Mouse (Mus musculus) mature B cell (primary cell): Measurements from ENCODE around the gene Nxnl1.

Experiments used
- in situ Hi-C: fragments of 300-500 bp; cut with MboI; formaldehyde crosslinking; loops from 2 replicates; pipeline ENCODE4 v1.14.3; 2019

The Nxnl1 gene

DNA sequence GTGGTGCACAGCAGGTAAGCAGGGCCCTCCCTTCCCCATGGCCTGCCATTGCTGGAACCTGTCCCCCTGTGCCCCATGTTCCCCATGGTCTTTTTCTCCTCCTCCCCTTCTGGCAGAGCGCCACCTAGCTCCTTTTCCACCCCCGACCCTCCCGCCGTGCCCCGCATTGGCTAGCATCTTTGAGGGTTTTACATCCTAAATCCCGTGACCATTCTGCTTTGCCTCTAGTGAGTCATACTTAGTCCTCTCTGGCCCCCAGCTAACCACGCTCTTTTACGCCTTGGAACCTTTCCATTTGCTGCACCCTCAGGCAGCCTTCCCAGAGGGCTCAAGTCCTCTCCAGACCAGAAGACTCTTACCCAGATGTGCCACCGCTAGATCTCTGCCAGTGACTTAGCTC, 13.8 kb upstream of the Nxnl1 start:
- in situ Hi-C loops, result no loop called here

DNA sequence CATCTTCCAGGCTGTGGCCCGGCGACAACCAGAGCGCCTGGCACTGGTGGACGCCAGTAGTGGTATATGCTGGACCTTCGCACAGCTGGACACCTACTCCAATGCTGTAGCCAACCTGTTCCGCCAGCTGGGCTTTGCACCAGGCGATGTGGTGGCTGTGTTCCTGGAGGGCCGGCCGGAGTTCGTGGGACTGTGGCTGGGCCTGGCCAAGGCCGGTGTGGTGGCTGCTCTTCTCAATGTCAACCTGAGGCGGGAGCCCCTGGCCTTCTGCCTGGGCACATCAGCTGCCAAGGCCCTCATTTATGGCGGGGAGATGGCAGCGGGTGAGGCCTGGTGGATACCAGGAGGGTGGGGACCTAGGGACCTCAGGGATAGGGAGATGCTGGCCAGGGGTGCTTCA, 13.1 kb upstream of the Nxnl1 start:
- in situ Hi-C loops, result no loop called here

DNA sequence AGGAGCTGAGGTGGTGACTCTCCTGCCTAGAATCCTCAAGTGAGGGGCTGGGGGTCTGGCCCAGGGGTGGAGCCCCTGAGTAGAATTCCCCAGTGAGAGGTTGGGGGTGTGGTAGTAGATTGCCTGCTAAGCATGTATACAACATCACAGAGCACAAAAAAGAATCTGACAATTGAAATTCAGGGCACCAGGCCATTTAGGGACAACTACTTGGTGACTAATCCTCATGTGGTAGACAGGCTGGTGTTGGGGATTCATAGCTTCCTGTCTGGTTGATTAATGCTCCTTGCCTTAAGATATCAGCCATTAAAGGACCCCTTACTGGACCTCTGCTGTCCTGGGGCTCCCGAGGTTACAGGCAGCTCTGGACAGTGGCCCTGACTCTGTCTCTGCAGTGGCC, 12.6 kb upstream of the Nxnl1 start:
- in situ Hi-C loops, result no loop called here

DNA sequence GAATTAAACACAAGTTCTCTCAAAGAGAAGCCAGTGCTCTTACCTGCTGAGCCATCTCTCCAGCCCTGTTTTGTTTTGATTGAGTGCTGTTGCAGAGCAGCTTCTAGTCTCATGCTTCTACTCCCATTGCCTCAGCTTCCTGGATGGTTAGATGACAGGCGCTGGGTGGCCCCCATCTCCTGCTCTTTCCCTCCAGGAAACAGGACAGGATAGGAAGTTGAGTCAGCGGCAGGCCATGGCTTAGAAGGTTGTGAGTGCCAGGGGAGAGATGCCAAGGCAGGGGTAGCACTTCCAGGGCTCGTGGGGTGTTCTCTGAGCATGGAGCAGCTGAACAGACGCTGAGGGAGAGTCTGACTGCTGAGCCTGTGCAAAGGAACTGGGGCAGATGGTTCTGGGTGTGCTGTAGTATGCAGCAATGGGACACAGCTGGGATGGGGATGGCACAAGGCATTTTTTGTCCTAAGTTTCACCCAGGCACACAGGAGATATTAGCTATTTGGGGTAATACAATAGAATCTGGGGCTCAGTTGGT, 11.5 kb upstream of the Nxnl1 start:
- in situ Hi-C loops, result no loop called here

DNA sequence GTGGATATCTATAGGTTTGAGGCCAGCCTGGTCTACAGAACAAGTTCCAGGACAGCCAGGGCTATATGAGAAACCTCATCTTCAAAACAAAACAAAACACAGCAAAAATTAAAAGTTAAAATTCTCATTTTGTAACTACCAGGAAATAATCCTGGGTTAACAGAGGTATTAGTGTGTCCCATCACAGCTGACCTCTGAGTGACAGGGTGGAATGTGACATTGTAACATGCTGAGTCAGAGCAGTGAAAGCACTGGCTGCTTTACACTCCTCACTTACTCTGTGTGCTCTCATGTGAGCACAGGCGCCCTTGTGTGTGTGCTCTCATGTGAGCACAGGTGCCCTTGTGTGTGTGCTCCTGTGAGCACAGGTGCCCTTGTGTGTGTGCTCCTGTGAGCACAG, 8.6 kb upstream of the Nxnl1 start:
- in situ Hi-C loops, result no loop called here

DNA sequence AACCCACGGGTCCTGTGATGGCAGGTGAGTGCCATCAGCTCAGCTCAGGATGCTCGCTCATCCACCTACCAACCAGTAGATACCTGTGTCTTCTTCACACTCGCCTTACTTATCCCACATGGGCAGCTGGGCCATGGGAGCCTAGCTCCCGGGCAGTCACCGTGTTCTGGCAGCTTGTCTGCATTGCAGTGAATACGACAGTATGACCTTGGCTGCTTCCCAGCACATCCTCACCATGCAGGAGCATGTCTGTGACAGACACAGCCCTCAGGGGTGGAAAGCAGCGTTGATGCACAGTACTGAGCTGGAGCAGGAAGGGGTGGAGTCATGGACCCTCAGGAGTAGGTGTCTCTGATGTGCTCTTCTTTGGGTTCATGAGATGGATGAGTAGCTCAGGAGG, 8.0 kb upstream of the Nxnl1 start:
- in situ Hi-C loops, result no loop called here

DNA sequence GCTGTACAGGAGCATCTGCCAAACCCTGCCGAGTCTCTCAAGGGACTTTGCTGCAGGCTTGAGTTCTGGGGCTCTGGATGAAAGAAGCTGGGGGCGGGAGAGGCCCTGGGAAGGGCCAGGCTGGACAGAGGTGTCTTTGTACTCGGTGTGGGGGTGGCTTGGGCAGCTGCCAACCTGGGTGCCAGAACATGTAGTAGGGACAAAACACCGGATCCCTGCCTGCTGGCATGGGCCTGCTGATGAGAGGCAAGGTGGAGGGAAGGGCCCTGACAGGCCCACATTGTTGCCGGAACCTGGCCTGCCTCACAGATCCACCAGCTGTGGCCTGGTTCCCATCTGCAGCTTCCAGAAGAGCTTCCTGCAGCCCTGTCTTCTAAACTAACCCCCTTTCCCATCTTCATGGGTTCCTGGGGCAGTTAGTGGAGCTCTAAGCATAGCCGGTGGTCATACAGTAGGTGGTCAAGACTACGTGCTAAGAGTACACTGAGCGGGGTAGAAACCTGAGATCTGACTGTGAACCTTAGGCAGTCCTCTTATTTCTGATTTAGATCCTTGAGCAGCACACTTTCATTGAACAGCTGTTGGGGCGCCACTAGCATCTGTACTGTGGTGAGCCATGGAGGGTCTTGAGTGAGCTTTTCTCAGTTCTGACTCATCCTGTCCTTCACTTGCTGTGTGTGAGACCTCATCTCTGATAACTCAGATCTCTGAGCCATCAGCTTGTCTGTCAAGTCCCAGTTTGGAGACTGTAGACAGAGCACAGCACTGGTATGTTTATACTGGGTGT, 6.6 kb upstream of the Nxnl1 start:
- in situ Hi-C loops, result no loop called here

DNA sequence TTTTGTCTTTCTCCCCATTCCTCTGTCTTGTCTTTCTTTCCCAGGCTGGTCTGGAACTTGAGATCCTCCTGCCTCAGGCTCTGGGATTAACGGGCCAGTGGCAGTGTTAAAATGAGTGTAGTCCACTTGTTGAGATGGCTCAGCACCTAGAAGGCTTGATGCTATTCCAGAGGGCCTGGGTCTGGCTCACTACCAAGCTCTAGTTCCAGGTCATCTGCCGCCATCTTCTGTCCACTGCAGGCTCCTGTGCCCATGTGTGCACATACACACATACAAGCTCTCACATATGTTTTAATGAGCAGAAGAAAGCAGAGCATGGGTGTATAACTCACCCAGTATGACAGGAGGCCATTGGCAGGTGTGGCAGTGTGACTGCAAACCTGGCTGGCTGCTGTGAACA, 5.7 kb upstream of the Nxnl1 start:
- in situ Hi-C loops, result no loop called here

DNA sequence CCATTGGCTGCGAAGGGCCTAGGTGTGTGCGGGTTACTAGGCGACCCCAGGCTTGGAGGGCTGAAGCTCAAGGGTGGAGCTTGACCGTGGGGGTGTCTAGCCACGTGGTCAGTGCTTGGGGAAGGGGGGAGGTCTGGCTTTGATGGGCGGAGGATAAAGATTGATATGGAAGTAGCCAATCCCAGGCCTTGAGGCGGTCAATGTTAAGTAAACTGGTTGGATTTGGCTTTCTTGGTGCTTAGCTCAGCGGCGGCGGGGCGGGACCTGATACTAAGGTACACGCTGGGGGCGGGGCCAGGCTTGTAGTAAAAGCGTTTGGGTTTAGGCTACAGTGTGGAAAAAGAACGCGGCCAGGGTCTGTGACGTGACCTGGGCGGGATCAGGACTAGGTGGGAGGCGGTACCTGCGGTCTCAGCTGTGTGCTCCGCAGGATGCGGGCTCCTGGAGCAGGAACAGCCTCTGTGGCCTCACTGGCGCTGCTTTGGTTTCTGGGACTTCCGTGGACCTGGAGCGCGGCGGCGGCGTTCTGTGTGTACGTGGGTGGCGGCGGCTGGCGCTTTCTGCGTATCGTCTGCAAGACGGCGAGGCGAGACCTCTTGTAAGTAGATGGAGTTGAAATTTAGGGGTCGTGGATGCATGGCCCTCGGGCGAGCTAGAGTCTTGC, 4.0 kb upstream of the Nxnl1 start:
- in situ Hi-C loops, result no loop called here

DNA sequence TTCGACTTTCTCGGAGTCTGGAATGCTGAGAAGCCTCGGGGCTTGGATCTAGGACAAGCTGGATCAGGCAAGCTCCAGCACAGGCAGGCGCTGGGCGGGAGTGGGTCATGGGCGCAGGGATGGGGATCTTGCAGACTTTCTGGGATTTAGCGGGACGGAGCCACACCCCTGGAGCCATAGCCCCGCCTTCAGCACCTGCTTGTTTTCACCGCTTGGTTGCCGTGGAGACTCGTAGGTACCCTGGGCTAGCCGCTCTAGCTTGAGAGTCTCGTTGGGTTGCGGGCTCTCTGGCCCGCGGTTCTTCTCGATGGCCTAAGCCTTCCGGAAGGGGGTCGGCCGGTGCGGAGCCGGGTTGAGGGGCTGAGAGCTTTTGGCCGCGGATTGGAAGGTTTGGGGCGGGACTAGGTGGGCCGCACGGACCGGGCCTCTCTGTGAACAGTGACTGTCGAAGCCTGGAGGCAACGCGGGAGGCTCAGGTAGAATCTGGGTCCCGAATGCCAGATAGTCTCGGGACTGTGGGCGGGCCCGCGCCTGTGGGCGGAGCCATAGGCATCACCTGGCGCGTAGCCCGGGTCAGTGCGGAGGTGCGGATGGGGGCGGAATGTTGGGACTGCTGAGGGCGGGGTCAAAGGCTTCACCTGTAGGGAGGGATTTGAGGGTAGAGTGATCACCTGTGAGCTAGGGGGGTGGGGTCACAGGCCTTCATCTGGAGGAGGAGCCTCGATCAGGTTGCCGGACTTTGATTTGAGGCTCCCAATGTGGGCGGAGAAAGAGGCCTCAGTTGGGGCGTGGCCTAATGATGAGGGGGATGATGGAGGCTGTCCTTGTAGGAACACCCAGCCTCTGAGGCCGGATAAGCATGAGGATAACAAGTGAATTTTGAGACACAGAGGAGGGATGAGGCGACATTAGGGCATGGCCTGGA, 3.2 kb upstream of the Nxnl1 start:
- in situ Hi-C loops, result no loop called here

DNA sequence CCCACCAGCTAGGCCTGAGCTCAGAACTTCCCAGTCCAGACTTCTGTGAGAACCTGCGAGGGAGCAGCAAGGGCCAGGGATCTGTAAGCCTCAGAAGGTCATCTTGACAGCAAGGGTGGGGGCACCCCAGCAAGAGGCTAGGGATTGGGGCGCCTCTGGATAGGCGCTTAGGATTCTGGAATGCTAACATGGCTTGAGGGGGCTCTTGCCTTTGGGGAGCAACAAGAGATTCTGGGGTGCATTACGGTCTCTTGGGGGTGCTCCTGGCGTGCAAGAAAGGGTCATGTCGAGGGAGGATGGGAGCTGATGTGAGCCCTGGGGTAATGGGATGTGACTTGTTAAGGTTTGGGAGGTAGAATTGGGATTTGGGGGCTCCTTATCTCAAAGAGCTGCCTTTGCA, 2.5 kb upstream of the Nxnl1 start:
- in situ Hi-C loops, result no loop called here

DNA sequence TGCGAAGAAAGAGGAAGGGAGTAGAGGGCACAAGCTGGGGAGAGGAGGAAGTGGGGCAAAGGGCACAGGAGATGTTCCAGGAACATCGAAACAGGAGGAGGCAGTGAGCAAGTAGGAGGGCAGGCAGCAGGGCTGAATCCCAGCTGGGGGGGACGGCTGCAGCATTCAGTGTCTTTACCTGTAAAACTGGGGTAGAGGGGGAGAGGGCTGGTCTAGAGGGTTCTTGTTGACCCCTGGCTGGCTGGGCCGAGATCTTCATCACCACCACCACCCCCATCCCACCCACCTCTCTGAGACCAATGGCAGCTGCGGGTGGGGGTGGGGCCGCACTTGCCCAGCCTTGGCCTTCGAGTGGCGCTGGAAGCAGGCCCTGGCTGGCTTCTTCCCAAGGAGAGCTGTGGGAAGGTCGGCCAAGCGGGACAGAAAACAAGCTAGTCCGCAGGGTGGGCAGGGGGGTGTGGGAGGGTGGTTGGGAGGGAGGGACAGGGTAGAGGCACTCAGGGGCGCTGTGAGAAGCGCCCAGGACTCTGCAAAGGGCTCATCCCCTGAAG, 2.1 kb upstream of the Nxnl1 start, which contains the start of gene Slc27a1:
Slc27a1 (plus strand) TSS at position 496 of the 551 bp plus-strand sequence.
- in situ Hi-C loops, result no loop called here

DNA sequence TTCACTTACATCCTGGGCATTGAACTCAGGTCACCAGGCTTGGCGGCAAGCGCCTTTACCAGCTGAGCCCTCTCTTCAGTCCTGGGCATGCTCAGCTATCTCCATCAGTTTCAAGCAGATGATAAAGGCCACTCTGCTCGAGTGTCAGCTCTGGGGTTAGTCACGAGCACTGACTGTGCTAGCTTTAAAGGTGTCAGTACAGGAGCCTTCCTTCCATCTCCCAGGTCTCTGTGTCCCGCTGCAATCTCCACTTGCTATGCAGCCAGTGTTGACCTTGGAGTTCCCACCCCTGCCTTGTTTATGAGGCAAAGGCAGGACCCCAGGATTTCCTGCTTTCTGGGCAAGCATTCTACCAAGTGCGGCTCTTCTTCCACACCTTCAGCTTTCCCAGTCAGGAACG, 1.2 kb upstream of the Nxnl1 start:
- in situ Hi-C loops, result no loop called here

DNA sequence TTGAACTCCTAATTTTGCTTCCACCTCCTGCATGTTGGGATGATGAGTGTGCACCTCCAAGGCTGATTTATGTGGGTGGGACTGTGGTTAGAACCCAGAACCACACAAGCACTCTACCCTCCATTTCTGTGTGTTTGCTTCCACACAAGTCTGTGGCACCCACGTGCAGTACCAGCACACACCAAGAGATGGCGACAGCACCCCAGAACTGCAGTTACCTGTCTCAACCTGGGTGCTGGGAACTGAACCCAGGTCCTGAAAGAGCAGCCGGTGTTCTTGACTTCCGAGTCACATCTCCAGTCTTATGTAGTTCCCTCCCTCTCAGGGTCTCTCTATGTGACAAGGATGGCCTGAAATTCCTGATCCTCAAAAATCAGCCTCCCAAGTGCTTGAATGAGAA, 2.4 kb downstream of the Nxnl1 start:
- in situ Hi-C loops, result loop anchor here (5.0 kb wide), 1 partner anchor 68 kb away; no protein-coding TSS in a partner anchor

DNA sequence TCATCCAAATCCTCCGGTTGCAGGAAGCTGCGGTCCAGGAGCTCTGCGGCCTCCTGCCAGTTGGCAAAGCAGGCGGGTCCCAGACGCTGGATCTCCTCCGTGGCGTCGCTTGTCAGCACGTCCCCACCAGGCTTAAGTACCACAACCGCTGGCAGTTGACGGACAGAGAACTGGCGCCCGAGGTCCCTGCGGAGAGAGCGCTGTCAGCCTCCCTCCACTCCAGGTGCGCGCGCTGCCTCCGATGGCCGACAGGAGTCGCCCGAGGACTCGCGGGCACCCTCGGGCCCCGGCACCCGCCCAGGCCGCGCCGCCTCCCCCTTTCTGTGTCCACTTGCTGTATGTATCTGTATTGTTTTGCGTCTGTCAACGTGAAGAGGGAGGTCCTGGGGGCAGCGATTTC, 3.6 kb downstream of the Nxnl1 start:
- in situ Hi-C loops, result loop anchor here (5.0 kb wide), 1 partner anchor 70 kb away; no protein-coding TSS in a partner anchor

DNA sequence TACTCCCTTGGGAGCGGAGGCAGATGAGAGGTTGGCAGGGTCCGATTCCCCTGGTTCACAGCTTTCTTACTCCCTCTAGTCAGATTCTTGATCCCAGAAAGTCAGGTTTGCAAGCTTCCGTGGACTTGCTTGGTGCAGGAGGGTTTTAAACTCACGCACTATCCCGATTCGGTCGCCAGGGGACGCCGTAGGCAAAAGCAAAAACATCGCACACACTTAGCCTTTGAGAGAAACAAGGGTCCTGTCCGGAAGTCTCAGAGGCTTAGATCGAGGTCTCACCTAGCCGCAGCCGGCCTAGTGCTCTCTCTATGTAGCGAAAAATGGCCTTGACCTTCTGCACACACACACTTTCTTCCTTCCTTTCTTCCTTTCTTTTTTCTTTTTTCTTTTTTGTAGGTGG, 5.0 kb downstream of the Nxnl1 start:
- in situ Hi-C loops, result loop anchor here (5.0 kb wide), 1 partner anchor 71 kb away; no protein-coding TSS in a partner anchor

DNA sequence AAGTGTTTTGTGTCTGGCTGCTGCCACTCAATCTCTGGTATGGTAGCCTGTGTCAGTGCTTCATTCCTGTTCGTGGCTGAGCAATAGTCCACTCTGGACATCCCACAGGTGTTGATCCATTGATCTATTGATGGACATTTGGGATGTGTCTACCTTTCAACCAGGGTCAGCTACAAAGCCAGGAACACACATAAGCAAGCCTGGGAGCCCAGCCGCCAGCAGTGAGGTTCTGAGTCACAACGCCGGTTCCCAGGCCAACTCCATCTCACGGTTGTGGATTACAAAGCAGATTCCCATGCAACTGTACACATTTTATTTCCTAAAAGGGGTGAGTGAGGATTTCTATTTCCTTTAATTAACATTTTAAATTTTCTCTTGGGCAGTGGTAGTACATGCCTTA, 5.6 kb downstream of the Nxnl1 start:
- in situ Hi-C loops, result loop anchor here (5.0 kb wide), 1 partner anchor 72 kb away; no protein-coding TSS in a partner anchor

DNA sequence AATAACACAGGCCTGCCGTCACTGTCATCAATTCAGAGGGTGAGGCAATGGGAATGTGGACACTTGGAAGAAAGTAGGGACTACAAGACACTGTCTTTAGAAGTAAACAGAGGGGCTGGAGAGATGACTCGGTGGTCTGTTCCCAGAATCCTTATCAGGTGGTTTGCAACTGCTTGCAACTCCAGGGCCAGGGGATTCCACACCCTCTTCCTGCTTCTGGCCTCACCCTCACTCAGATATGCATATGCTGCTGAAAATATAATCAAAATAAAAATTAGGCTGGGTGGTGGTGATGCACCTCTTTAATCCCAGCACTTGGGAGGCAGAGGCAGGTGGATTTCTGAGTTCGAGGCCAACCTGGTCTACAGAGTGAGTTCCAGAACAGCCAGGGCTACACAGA, 6.3 kb downstream of the Nxnl1 start:
- in situ Hi-C loops, result loop anchor here (5.0 kb wide), 1 partner anchor 72 kb away; no protein-coding TSS in a partner anchor

DNA sequence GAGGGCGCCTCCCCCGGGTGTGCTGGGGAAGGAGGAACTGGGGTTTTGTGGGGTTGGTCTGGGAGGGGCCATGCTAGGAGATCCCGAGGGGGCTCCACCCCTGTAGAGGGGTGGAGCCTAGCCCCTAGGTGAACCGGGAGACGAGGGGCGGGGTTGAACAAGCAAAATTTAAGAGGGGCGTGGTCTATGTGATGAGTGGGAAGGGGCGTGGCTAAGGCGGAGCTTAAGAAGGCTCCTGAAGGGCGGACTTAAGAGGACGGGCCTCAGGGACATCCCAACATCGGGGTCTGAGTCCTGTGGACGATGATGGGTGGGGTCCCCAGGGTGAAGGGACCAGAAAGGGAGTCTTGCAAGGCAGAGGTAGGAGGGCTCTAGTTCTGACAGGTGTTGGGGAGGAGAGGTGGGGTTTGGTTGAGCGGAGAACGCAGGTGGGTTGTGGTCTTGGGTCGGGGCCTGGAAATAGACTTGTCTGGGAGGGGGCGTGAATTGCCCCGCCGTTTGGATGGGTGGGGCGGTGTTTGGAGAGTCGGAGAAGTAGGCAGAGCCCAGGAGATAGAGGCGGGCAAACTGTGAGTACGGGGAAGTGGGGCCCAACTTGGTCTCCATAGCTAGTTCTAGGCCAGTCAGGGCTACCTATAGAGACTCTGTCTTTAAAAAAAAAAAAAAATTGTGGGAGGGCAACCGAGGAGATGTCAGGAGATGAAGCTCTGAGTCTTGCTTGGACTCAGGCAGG, 7.3 kb downstream of the Nxnl1 start:
- in situ Hi-C loops, result no loop called here

DNA sequence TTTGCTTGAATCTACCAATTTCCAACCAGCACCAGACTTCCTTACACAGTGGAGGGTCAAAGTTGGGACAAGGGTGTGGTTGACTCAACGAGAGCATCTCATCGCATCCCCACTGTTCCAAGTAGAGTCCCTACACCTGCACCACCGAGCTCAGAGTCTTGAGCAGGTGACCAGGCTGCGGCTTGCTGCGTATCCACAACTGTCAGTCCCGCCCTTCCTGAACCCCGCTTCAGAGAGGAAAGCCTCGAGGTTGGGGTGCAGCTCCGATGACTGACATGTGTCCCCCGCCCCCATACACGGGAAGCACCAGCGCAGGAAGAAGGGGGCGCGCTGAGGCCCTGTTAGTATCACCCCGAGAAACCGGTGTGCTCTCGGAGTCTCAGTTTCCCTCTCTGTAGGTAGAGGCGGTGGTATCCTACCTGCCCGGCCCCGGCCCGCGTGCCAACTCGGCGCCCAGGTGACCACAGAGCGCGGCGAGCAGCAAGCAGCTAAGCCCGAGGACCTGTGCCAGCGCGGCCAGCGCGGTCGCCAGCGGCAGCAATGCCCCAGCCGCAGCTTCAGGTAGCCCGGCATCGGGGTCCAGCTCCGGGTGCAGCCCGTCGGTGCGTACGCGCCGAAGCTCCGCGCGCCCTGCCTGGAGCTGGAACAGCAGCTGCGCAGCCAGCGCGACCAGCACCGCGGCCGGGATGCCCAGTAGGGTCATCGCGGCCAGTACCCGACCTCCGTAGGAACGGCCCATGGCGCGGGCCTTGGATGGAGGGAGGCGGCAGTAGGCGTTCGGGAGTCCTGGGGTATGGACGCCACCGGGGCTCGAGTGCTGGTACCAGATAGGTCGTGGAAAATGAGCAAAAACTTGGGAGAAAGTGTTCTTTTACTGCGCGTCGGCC, 8.1 kb downstream of the Nxnl1 start, which contains the start of gene Tmem221:
Tmem221 (minus strand) TSS at position 801 of the 887 bp plus-strand sequence.
- in situ Hi-C loops, result no loop called here
